Mouse (Mus musculus) myocyte (in vitro differentiated cells): ENCODE results near the gene Zbtb43.

Source experiments
- CEBPB ChIP-seq: IDR thresholded peaks from 2 replicates; pipeline ENCODE4 v1.6.1; 2011; ENCODE audit warnings: mild to moderate bottlenecking, moderate library complexity; ENCODE audit not compliant: poor library complexity, insufficient read depth, severe bottlenecking
- E2F4 ChIP-seq: IDR thresholded peaks from one replicate; pipeline ENCODE4 v1.6.1; 2011; ENCODE audit warnings: mild to moderate bottlenecking, control low read depth, moderate library complexity; ENCODE audit not compliant: insufficient read depth
- MAX ChIP-seq: IDR thresholded peaks from one replicate; pipeline ENCODE4 v1.6.1; 2011; ENCODE audit warnings: low read depth, mild to moderate bottlenecking, control low read depth
- MYOD1 ChIP-seq, 3 experiments: IDR thresholded peaks; one replicate each; pipeline ENCODE4 v1.6.1; 2011; ENCODE audit warnings: control low read depth in 2 of 3, low read depth in 2 of 3, mild to moderate bottlenecking in 2 of 3, moderate library complexity in 1 of 3; ENCODE audit not compliant: insufficient read length in 2 of 3, control insufficient read depth in 1 of 3
- MYOG ChIP-seq, 3 experiments: IDR thresholded peaks; one replicate each; pipeline ENCODE4 v1.6.1; 2011; ENCODE audit warnings: control low read depth in 2 of 3, low read depth in 2 of 3, mild to moderate bottlenecking in 2 of 3; ENCODE audit not compliant: insufficient read length in 2 of 3, control insufficient read depth in 1 of 3, insufficient read depth in 1 of 3
- POLR2A ChIP-seq: IDR thresholded peaks from one replicate; pipeline ENCODE4 v1.6.1; 2011; ENCODE audit warnings: low read depth, mild to moderate bottlenecking, control low read depth, moderate library complexity; ENCODE audit not compliant: insufficient read length
- SRF ChIP-seq: IDR thresholded peaks from one replicate; pipeline ENCODE4 v1.6.1; 2011; ENCODE audit warnings: low read depth; ENCODE audit not compliant: control insufficient read depth, insufficient read length
- TCF12 ChIP-seq: IDR thresholded peaks from one replicate; pipeline ENCODE4 v1.6.1; 2011; ENCODE audit warnings: mild to moderate bottlenecking, control low read depth; ENCODE audit not compliant: poor library complexity, insufficient read depth, severe bottlenecking
- USF1 ChIP-seq: IDR thresholded peaks from one replicate; pipeline ENCODE4 v1.6.1; 2011; ENCODE audit warnings: low read depth, mild to moderate bottlenecking, control low read depth, moderate library complexity

DNA sequence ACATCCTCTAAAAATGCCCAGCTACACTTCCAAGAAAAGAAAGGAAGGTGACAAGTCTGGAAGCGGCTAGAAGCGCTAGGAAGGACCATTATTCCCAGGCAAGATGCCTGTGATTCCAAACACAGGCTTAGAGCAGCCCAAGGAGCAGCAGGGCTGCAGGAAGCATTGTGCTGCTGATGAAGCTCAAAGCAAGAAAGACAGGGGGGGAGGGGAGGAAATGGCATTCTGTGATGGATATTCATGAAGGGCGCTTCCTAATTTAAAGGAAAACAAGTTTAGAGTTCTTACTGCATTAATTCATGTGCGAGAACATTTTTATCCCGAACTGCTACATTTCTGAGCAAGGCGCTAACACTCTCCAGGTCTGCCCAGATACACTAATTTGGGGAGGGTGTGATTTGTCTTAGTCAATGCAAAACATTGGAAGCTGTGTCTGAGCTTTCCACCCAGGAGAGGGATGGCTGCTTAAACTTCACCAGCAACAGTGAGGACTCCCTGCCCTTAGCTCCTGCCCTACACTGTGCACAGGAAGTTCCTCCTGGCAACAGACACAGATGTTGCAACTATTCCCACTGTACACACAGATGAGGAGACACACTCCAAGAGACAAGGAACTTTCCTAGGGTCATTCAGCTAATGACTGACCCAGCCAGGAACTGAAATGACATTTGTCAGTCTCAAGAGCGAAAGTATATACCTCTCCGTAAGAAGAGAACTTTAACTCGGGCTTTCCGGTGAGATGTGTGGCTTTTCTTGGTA lies 41.5 kb downstream of the Zbtb43 start:
- no peak for TF ChIP-seq USF1
- TF ChIP-seq CEBPB, result no peak
- no peak for TF ChIP-seq MYOD1 (IDR thresholded peaks at IDR 0.05; ENCODE audit: control insufficient read depth in 1 of 3, insufficient read length in 2 of 3, low read depth in 2 of 3)
- no peak for TF ChIP-seq TCF12
- TF ChIP-seq POLR2A, result no peak
- TF ChIP-seq MYOG (IDR thresholded peaks at IDR 0.05; ENCODE audit: control insufficient read depth in 1 of 3, insufficient read depth in 1 of 3, insufficient read length in 2 of 3, low read depth in 2 of 3), result no peak
- no peak for TF ChIP-seq E2F4
- TF ChIP-seq SRF, result no peak
- TF ChIP-seq MAX, result no peak
